Mouse (Mus musculus): Measurements from ENCODE around the gene Sry. TPM values are rescaled to one million over a fixed set of nuclear protein-coding genes. Genes with fewer than 3 reads are reported as not detected.

Gene Sry
- not detected for total RNA-seq (2022)

DNA sequence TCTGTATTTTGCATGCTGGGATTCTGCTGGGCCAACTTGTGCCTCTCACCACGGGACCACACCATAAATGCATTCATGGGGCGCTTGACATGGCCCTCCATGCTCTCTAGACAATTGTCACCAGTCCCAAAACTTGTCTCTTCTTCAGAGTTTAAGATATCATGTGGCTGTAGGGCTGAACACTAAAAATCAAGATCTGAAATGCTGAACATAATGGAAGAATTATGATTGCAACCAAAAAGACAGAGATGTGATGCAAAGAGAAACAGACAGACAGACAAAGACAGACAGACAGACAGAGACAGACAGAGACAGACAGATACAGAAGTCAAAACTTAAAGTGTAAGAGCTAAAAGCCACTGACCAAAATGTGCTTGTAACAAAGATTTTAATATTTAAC lies at the start of gene Sry:
Gene Sry (minus strand): TSS at position 101 of the 400 bp plus-strand sequence.
- no peak for DNase-seq

Other genes starting within 250 kb of the Sry start
- gene H2al2c, start 64.6 kb downstream of the Sry start, total RNA-seq (2022) = not detected
- gene H2al2b, start 57.0 kb upstream of the Sry start, total RNA-seq (2022) = not detected
- gene Gm4064, start 132.5 kb upstream of the Sry start, total RNA-seq (2022) = not detected
- not detected for gene Rbmy, start 167.0 kb upstream of the Sry start, total RNA-seq (2022)
- gene Gm10256, start 167.0 kb upstream of the Sry start, total RNA-seq (2022) = not detected
- gene Gm10352, start 237.3 kb upstream of the Sry start, total RNA-seq (2022) = not detected